Mouse (Mus musculus) urinary bladder, postnatal 4 days (tissue): ENCODE measurements around the gene 4930447C04Rik.

Experiments used
- DNase-seq, 2 experiments: peaks; one replicate each; pipeline ENCODE4 v3.0.0; 2021 to 2022; ENCODE audit warnings: low spot score in 2 of 2

The 4930447C04Rik gene

GRCm38 (mm10) chr12:72940071-72940821 lies at the start of gene 4930447C04Rik:
4930447C04Rik (minus strand) TSS chr12:72940774.
- DNase-seq: no peak

GRCm38 (mm10) chr12:72983071-72983857 lies 42.7 kb upstream of the 4930447C04Rik start:
- DNase-seq: peak in 1 of 2 experiments; percentile 18

GRCm38 (mm10) chr12:72982616-72983015 lies 42.0 kb upstream of the 4930447C04Rik start:
- DNase-seq: peak in 1 of 2 experiments; percentile 19

GRCm38 (mm10) chr12:72979236-72979635 lies 38.7 kb upstream of the 4930447C04Rik start:
- DNase-seq: no peak

GRCm38 (mm10) chr12:72977851-72978250 lies 37.3 kb upstream of the 4930447C04Rik start:
- no peak for DNase-seq

- DNase-seq: peak; percentile 58 to 74
These were observed 36.1 kb upstream of the 4930447C04Rik start for GRCm38 (mm10) chr12:72976718-72977117.

GRCm38 (mm10) chr12:72976172-72976571 lies 35.6 kb upstream of the 4930447C04Rik start:
- DNase-seq: no peak

- no peak for DNase-seq
These were observed 32.6 kb upstream of the 4930447C04Rik start for GRCm38 (mm10) chr12:72973161-72973560.

GRCm38 (mm10) chr12:72970620-72971019 lies 30.0 kb upstream of the 4930447C04Rik start:
- no peak for DNase-seq

- no peak for DNase-seq
These were observed 27.0 kb upstream of the 4930447C04Rik start for GRCm38 (mm10) chr12:72967541-72967940.

GRCm38 (mm10) chr12:72962761-72963160 lies 22.2 kb upstream of the 4930447C04Rik start:
- no peak for DNase-seq

GRCm38 (mm10) chr12:72958446-72958845 lies 17.9 kb upstream of the 4930447C04Rik start:
- DNase-seq: no peak

GRCm38 (mm10) chr12:72957829-72958424 lies 17.4 kb upstream of the 4930447C04Rik start:
- DNase-seq: no peak

GRCm38 (mm10) chr12:72954906-72955305 lies 14.3 kb upstream of the 4930447C04Rik start:
- DNase-seq: no peak

- no peak for DNase-seq
These were observed 13.3 kb upstream of the 4930447C04Rik start for GRCm38 (mm10) chr12:72953858-72954257.

- DNase-seq: no peak
These were observed 12.5 kb upstream of the 4930447C04Rik start for GRCm38 (mm10) chr12:72953089-72953488.

GRCm38 (mm10) chr12:72947335-72947734 lies 6.8 kb upstream of the 4930447C04Rik start:
- no peak for DNase-seq

GRCm38 (mm10) chr12:72946805-72947204 lies 6.2 kb upstream of the 4930447C04Rik start:
- DNase-seq: no peak

- no peak for DNase-seq
These were observed 5.5 kb upstream of the 4930447C04Rik start for GRCm38 (mm10) chr12:72946064-72946395.

- DNase-seq: no peak
These were observed 4.9 kb upstream of the 4930447C04Rik start for GRCm38 (mm10) chr12:72945301-72946063.

- DNase-seq: no peak
These were observed 4.0 kb upstream of the 4930447C04Rik start for GRCm38 (mm10) chr12:72944411-72945225.
